Mouse (Mus musculus): Measurements from ENCODE around the gene Cdc14a. TPM values are rescaled to one million over a fixed set of nuclear protein-coding genes. Genes with fewer than 3 reads are reported as not detected.
A peak's percentile ranks its signal among the peaks of the same experiment; 100 is the strongest.

Gene Cdc14a
- total RNA-seq, 2 experiments from 2014 or later, result 11.8 to 18.7 TPM

DNA sequence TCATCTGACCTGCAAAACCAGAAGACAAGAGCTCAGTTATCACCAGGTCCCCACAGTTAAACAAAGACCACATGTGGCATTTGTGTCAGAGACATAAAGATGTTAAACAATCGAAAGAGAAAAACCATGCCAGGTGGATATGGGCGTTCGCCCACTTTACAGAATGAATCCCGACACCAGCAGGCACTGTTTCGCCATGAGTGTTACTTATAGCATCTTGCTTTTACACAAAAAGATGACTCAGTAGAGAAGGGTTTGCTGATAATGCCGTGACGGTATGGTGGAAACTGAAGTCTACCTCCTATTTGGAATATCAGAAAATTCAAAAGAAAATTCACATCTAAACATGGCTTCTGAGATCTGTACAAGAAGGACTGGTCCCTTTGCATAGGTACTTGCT, 126.7 kb downstream of the Cdc14a start:
- no peak for ATAC-seq (replicated peaks; ENCODE audit: low FRiP score, low TSS enrichment, poor library complexity, severe bottlenecking)

DNA sequence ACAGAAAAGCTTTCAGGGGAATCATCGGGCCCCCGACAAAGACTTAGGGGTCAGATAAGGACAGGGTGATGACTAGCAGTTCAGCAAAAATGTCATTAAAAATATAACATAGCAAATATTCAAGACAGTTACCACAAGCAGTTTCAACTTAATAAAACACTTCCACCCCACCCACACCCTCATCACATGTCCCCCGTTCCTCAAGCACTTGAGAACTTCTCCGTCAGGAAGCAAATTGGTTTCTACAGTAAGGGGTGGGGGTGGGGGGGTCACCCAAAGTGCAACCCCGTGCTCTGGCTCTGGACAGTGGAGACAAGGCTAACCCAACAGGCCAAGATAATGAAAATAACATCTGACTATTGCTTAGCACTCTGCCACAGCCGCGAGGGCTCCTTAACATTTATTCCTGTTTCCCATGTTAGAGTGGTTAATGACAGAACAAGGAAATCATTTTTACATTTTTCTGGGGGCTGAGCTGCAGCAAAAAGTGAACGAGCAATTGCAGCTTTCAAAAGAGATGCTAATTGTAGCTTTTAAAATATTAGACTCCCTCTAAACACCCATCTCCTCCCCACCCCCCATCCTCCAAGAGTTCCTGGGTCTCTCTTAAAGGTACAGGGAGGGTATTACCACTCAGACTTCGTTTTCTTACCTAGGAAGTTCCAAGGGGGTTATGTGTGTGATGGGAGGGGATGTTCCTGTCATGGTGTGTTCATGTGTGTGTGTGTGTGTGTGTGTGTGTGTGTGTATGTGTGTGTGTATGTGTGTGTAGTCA, 133.6 kb downstream of the Cdc14a start:
- no peak for ATAC-seq (replicated peaks; ENCODE audit: low FRiP score, low TSS enrichment, poor library complexity, severe bottlenecking)

DNA sequence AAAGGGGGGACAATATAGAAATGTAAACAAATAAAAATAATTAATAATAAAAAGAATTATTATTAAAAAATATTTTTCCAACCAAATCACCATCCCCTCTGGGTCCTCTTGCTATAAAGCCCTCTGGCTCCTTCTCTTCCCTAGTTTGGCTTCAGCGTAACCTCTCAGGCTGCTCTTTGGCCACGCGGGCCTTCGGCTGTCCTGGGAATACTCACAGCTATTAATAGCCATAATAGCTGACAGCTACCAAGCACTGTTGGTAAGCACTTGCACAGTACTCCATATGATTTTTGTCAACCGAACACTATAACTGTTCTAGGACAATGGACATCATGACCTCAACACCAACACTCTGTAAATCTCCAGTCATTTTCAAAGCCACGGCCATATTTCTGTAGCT, 135.0 kb downstream of the Cdc14a start:
- ATAC-seq (replicated peaks; ENCODE audit: low FRiP score, low TSS enrichment, poor library complexity, severe bottlenecking), result no peak

DNA sequence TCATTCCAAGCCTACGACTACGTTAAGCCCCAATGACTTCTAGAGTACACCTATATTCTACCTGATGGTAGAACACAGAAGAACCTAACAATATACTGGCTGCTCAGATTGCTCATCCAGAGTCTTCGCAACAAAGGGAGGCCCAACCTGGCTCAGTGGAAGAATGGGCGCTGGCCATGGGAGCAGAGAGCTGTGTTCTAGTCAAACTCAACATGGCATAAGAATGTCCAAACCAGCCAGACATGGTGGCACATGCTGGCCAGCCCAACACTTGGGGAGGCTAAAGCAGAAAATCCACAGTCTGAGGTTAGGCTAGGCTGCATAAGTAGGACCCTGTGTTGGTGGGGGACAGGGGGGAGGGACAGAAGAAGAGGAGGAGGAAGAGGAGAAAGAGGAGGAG, 139.1 kb downstream of the Cdc14a start:
- no peak for ATAC-seq (replicated peaks; ENCODE audit: low FRiP score, low TSS enrichment, poor library complexity, severe bottlenecking)

DNA sequence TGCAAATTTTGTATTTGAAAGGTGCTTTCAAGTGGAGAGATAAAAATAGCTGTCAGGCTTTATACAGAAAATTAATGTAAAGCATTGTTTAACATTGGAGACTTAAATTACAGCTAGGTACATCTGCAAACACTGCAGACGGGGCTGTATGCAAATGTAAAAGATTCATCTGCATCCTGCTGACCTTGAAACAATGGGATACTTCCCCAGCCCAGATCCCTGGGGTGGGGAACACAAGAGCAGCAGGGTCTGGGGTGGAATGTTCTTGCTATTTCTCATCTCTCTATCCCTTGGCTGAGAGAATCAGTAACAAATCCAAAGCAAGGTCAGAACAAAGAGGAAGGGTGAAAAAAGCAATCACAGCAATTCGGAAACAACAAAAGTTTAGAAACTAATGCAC, 139.8 kb downstream of the Cdc14a start:
- no peak for ATAC-seq (replicated peaks; ENCODE audit: low FRiP score, low TSS enrichment, poor library complexity, severe bottlenecking)

DNA sequence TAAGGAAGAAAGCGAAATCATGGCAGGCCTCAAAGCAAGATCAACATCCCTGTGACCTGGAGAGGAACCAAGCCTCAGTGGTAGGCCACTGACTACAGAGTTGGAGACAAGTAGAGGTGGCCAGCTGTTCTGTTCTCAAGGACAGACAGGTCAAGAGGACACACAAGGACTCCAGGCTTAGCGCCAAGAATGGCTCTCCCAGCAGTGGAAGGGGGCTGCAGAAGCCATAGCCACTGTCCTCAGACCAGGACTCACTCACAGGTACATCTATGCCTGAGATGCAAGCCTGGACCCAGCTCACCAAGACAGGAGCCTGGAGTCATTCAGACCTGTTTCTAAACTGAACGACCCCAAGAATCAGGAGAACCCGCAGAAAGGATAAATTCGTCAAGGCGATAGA, 142.2 kb downstream of the Cdc14a start:
- no peak for ATAC-seq (replicated peaks; ENCODE audit: low FRiP score, low TSS enrichment, poor library complexity, severe bottlenecking)

DNA sequence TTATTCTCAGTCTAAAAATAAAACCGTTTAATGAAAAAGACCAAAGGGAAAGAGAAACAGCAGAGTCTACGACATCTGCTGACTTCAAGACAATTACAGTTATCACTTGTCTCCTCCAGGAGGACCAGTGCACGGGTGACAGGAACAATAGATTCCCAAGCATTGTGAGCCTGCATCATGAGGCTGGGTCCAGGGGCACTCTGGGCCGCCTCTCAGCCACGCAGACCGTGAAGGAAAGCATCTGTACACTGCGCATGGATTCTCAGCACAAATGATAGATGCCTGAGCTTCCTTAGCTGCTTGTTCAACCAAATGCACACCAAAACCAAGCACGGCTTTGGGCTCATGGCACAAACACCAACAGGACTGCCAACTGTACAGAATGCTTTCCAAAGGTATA, 146.7 kb downstream of the Cdc14a start:
- ATAC-seq (replicated peaks; ENCODE audit: low FRiP score, low TSS enrichment, poor library complexity, severe bottlenecking), result no peak

DNA sequence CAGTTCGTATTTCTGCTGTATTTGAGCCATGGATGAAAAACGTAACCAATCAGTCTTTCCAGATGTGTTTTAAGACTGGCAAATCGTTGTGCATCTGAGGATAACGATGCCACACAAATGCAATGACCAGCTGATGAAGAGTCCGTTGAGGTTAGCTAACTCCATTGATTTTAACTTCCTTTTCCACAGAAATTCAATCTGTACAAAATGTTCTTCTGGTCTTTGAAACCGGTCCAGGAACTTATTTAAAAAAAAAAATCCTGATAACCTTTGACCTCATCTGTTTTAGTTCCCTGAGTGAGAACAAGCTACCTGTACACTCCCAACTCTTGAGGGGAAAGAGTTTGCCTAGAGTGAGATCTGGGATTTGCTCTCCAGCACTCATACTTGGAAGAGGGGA, 152.2 kb downstream of the Cdc14a start:
- no peak for ATAC-seq (replicated peaks; ENCODE audit: low FRiP score, low TSS enrichment, poor library complexity, severe bottlenecking)

DNA sequence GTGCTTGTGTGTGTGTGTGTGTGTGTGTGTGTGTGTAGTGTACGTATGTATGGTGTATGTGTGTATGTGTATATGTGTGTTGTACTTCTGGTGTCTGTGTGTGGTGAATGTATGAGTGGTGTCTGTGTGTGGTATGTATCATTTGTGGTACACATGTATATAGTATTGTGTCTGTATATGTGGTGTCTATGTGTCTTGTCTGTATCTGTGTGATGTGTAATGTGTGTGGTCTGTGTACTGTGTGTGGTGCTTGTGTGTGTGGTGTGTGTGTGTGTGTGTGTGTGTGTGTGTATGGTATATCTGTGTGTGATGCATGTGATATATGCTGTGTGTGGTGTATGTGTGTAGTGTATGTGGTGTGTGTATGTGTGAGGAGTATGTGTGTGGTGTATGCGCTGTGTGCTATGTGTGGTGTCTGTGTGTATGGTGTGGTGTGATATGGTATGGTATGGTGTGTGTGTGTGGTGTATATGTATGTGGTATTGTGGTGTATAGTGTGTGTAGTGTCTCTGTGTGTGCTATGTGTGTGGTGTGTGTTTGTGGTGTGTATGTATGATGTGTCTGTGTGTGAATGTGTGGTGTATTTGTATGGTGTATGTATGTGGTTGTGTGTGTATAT, 156.7 kb downstream of the Cdc14a start:
- ATAC-seq (replicated peaks; ENCODE audit: low FRiP score, low TSS enrichment, poor library complexity, severe bottlenecking), result no peak

DNA sequence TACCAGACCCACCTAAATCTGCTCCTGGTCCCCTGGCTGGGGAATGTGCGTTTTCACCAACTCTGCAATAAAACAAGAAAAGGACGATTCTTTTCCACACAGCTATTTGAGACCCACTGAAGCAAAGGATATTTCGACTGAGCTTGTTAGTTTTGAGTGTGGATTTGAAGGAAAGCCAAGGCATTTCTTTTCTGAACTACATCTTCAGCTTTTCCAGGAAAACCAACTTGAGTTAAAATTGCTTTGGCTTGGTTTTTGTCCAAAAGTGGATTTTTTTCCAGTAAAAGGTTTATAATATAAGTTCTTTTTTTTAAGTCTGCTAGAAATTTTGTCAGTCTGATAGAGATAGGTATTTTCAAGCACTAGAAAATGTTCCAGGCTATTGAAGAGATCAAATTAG, 157.5 kb downstream of the Cdc14a start:
- no peak for ATAC-seq (replicated peaks; ENCODE audit: low FRiP score, low TSS enrichment, poor library complexity, severe bottlenecking)

DNA sequence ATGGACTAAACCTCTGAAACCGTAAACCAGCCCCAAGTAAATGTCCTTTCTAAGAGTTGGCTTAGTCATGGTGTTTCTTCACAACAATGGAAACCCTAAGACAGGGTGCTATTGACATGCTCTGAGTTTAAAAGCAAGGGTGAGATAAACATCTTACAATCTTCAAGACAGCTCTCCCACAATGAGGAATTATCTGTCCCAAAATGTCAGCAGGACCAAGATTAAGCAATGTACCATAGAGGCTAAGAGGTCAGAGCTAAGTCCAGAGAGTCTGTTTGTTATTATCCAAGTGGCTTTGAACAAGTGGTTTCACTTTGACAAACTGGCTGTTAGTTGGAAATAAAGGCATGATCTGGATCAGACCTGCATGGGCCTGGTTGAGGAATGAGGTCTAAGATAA, 159.9 kb downstream of the Cdc14a start:
- no peak for ATAC-seq (replicated peaks; ENCODE audit: low FRiP score, low TSS enrichment, poor library complexity, severe bottlenecking)

DNA sequence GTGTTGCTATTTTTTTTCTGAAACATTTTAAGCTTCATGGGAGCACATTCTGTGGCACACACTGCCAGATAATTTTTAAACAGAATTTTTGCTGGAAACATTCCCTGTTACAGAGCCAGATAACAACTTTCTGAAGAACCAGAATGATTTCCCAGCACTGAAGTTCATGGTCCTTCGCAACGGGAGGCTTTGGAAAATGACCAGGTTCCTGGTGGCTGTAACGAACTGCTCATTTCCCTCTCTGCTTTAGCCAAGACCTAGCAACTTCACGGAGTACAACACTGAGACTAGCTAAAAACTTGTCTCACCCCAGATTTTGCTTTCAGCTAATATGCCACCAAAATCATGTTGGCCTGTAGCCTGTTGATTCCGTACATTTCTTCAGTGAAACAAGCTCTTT, 160.8 kb downstream of the Cdc14a start:
- no peak for ATAC-seq (replicated peaks; ENCODE audit: low FRiP score, low TSS enrichment, poor library complexity, severe bottlenecking)

DNA sequence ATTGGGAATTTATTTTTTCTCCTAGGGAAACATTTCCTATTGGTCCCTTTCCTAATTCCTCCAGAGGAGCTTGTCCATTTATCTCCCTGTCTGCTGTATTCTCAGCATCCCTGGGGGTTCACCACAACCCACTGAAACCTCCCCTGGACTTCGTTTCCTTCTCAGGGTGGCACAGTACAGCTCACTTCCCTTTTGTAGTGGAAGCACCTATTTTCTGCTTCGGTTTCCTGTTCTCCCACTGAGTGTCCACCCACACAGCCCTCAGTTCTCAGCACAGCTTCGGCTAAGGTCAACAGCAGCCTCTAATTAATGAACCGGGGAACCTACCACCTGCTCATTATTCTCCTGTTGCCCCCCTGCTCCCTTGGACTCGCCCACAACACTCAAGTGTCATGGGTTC, 167.7 kb downstream of the Cdc14a start:
- no peak for ATAC-seq (replicated peaks; ENCODE audit: low FRiP score, low TSS enrichment, poor library complexity, severe bottlenecking)

DNA sequence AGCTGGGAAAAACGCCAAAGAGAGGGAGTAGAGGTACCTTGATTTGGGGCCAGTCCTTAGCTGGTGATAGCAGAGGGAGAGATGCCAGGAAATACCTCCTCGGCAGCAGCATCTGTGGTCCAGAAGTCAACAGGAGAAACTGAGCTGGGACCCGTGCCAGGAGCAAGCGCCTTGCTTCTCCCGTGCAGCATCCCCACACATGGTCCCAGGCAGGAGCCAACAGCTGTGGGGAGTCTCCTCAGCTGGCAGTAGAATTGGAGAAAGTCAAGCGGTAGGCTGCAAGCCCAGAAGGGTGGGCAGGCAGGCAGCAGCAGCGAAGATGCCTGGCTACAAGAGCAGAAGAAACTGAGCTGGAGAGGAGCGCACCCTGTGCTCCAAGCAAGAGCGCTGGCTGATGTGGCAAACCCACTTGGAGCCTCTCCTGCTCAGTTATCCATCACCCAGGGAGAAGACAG, 170.7 kb downstream of the Cdc14a start, which contains the start of gene Gpr88:
Gene Gpr88 (minus strand): TSS at position 427 of the 455 bp plus-strand sequence.
- 0 out of 2 replicates have a peak, but pooled peaks have one; percentile 47 for ATAC-seq (replicated peaks; ENCODE audit: low FRiP score, low TSS enrichment, poor library complexity, severe bottlenecking)

DNA sequence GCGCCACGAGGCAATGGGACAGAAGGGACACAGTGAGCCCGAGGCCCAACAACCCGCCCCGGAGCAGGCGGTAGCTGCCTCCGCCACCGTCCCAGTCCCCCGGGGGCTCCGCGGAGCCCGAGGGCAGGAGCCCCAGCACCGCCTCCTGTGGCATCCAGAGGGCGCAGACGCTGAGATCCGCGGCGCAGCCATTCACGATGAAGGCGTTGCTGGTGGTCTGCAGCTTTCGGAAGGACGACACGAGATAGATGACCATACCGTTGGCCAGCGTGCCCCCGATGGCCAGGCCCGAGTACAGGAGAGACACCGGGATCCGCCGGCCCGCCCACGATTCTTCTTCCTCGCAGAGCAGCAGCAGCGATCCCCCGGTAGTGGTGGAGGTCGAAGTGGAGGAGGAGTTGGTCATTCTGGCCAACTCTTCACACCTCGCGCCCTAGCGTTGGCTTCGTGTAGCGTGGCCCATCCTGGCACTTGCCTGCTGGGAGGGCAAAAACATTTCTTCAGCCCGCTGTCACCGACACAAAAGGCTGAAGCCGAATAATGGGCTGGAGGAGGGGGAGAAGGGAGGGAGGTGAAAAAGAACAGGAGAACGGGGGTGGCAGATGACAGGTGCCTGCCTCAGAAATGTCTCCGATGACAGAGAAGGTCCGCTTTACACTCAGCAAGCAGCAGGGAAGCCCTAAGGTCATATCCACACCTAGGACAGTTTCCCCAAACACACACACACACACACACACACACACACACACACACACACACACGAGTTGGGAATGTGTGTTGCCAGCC, 171.4 kb downstream of the Cdc14a start:
- peak; percentile 44; the same call in 1 of the 2 replicates for ATAC-seq (replicated peaks; ENCODE audit: low FRiP score, low TSS enrichment, poor library complexity, severe bottlenecking)

DNA sequence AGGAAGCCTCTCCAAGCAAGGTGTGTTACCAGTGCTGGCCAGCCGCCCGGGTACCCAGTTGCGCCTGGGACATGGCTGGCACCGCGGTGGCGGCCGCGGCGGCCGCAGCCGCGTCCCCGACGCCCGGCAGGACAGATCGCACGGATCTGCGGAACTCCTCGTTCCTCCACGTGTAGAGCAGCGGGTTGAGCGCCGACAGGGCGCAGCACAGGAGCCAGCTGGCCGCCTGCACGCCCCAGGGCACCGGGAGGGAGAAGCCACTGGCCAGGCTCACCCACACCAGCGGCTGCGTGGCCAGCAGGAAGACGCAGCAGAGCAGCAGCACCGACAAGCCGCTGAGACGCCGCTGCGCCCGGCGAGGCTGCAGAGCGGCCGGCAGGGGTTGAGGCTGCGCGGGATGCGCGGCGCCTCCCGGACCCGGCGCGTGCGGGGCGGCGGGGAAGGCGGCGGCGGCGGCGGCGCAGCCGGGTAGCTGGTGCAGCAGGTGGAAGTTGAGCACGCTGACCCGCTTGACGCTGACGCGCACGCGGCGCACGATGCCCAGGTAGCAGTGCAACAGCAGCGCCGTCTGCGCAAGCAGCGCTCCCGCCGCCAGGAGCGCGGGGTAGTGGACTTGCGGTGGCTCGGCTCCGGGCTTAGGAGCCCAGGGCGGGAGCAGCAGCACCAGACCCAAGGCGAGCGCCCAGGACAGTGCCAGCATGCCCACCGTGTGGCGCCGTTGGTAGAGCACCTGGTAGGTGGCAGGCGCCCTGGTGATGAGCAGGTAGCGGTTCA, 172.2 kb downstream of the Cdc14a start:
- ATAC-seq (replicated peaks; ENCODE audit: low FRiP score, low TSS enrichment, poor library complexity, severe bottlenecking), result 0 out of 2 replicates have a peak, but pooled peaks have one; percentile 35

DNA sequence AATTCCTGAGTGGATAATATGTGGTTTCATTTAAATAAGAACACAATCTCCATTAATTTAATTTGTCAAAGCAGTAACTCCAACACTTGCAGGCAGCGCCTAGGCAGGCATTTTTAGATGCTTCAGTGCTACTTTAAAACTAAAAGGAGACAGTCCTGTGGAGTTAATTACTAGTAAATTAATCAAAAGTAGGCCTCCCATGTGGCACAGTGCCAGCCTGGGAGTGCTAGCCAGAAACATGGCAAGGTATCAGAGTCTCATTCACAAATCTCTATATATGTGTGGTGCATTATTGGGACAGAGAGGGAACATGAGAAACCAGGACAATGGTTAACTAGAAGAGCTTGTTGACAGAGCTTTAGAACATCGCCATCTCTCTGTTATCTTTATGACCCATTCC, 174.8 kb downstream of the Cdc14a start:
- no peak for ATAC-seq (replicated peaks; ENCODE audit: low FRiP score, low TSS enrichment, poor library complexity, severe bottlenecking)

DNA sequence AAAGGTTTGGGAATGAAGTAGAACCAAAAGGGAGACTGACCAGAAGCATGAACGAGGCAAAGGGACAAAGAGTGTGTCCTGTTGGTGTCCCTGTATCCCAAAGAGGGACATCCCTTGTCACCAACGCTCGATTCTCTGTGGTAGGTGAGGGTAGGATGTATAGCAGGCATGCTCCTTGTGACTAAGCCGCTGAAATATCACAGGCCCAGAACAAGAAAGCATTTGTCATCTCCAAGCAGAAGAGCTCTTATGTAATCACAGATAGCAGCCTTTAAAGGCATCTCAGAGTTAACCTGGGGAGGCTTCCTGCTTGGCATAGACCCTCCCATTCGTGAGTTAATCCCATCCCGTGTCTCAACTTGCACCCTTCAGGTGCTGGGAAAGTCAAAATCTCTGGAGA, 179.4 kb downstream of the Cdc14a start:
- ATAC-seq (replicated peaks; ENCODE audit: low FRiP score, low TSS enrichment, poor library complexity, severe bottlenecking), result no peak

DNA sequence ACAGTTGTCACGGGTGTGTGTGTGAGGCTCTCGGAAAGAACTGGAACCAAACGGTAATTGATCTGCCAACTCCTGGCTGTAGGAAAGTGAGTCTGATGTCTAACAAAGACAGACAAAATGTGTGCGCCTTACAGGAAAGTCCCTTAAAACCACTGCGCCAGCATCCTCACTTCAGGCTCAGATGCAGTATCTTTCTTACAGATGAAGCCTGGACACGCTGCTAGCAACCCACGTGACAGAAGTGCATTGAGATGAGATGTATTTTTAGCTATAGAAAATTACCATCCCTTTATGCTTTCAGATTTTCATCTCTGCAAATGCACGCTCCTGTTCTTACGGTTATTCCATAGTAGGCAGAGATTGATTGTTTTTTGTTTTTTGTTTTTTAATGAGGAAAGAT, 181.1 kb downstream of the Cdc14a start:
- no peak for ATAC-seq (replicated peaks; ENCODE audit: low FRiP score, low TSS enrichment, poor library complexity, severe bottlenecking)

DNA sequence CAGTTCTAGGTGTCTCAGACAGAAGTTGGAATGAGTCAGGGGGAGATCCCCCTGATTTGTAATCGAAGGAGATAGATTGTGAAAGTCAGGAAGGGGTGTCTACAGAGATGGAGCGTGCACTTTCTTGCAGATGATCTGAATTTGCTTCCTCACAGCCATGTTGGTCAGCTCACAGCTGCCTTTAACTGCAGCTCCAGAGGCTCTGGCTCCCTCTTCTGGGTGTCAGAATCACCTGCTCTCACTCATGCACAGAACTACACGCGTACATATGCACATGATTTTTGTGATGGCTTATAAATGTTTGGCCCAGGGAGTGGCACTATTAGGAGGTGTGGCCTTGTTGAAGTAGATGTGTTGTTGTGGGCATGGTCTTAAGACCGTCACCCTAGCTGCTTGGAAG, 186.3 kb downstream of the Cdc14a start:
- no peak for ATAC-seq (replicated peaks; ENCODE audit: low FRiP score, low TSS enrichment, poor library complexity, severe bottlenecking)
